Mouse (Mus musculus): Measurements from ENCODE around the gene Rai1. TPM values are rescaled to one million over a fixed set of nuclear protein-coding genes. Genes with fewer than 3 reads are reported as not detected.

Gene Rai1
- total RNA-seq, 2 experiments from 2014 or later, result 44.6 to 45.7 TPM

- intact Hi-C loops (cut with DNase I), result no loop called here
- no peak for DNase-seq
These were observed 15.9 kb downstream of the Rai1 start for GRCm38 (mm10) chr11:60120586-60121262.

GRCm38 (mm10) chr11:60122611-60123010 is 17.8 kb downstream of the Rai1 start:
- DNase-seq, result no peak
- intact Hi-C loops (cut with DNase I), result no loop called here

- intact Hi-C loops (cut with DNase I), result no loop called here
- no peak for DNase-seq
These were observed 22.2 kb downstream of the Rai1 start for GRCm38 (mm10) chr11:60127048-60127447.

DNA sequence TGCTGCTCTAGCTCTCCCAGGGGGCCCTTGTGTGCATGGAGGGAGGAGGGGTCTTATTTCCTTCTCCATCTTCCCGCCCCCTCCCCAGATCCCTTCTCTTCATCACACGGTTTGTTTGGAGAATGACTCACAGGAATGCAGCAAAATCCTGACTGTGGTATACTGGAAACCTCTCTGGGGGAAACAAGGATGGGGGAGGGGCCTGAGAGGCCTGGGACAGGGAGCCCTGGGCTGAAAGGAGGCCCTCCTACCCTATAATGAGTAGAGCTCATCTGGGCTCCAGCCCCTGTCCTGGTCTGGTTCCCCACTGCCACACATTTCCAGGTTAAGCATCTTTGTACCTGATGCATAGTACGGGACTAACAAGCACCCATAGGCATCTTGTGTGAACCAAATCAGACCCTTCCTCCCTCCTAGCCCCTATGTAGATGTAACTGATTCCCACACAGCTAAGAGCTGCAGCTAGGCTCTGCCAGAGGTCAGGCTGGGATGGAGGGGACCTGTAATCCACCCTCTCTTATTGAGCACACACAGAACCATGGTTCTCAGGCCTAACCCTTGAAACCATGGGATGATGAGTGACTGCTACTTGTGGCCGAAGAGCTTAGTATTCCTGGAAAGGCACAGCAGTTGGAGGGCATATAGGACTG is 23.2 kb downstream of the Rai1 start:
- DNase-seq, result no peak
- intact Hi-C loops (cut with DNase I), result no loop called here

GRCm38 (mm10) chr11:60130516-60130915 is 25.7 kb downstream of the Rai1 start:
- no peak for DNase-seq
- intact Hi-C loops (cut with DNase I), result no loop called here

DNA sequence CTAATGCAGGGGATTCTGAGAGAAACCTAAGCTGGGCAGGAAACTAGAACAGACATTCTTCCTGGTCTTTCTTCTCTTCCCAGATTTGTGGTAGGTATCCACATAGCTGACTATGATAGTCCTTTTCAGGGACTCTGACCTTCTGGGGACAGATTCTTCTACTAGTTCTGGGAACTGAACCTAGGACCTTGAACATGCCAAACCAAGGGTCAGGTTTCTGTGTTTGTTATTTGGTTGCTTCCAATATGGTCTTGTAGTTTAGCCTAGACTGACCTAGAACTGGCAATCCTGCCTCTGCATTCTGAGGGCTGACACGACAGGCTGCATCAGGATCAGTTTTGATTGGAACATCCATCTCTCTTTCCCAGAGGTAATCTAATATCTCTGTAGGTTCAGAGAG is 27.2 kb downstream of the Rai1 start:
- DNase-seq, result no peak
- intact Hi-C loops (cut with DNase I), result no loop called here

DNA sequence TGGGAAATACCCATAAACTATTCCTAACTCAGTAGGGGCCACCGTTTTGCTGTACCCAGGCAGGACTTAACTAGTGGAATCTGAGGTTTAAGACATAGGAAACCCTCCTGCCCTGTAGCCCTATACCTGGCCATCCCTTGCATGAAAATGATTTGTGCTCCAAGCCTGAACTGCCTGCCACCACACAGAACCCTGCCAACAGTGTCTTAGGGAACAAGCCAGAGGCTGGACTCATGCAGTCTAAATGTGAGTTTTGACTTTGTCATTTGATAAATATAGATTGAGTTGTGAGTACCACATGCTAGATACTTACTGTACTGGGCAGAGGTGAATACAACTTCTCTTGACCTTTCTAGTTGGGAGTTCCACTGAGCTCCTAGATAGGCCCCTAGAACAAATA is 31.7 kb downstream of the Rai1 start:
- peak; percentile 34 to 64 for DNase-seq
- intact Hi-C loops (cut with DNase I), result no loop called here

GRCm38 (mm10) chr11:60137170-60137569 is 32.4 kb downstream of the Rai1 start:
- intact Hi-C loops (cut with DNase I), result no loop called here
- DNase-seq, result no peak

GRCm38 (mm10) chr11:60139141-60139733 is 34.4 kb downstream of the Rai1 start:
- intact Hi-C loops (cut with DNase I), result loop anchor here (2.0 kb wide), 1 partner anchor 34 kb away; no protein-coding TSS in a partner anchor
- peak in 1 of 2 experiments; percentile 48 for DNase-seq

GRCm38 (mm10) chr11:60139734-60140371 is 35.0 kb downstream of the Rai1 start:
- DNase-seq, result peak; percentile 66 to 73
- intact Hi-C loops (cut with DNase I), result loop anchor here (2.0 to 5.0 kb wide), 2 partner anchors 33 kb away; partner anchors contain the start of gene Rai1

DNA sequence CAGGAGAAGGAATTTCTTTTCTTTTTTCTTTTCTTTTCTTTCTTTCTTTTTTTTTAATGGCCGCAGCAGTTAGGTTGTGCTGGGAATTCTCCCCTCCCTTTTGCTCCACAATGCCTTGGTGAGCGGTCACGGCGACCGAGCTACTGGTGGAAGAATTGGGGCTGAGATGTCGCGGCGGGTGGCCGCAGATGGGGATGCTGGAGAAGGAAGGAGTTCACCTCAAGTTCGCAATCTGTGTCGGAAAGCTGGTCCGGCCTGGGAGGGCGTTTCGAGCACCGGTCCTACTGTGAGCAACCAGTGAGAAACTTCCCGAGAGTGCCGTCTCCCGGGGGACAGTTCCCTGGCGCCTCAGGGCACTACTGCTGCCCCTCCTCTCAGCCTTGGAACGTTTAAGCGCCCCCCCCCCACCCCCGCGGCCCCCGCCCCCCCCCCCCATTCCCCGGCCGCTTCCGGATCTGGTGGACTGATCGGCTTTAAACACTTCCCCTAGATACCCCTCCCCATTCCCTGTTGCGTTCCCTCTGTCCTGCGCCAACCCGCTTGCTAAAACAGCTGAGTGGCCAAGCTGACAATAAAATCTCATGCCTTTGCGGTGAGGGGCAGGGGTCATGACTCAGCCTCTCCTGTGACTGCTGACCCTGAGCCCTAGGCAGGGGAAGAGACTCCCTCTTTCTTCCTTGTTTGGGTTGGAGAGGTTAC is 35.9 kb downstream of the Rai1 start:
- intact Hi-C loops (cut with DNase I), result loop anchor here (5.0 kb wide), 1 partner anchor 33 kb away; the partner anchor contains the start of gene Rai1
- DNase-seq, result no peak

DNA sequence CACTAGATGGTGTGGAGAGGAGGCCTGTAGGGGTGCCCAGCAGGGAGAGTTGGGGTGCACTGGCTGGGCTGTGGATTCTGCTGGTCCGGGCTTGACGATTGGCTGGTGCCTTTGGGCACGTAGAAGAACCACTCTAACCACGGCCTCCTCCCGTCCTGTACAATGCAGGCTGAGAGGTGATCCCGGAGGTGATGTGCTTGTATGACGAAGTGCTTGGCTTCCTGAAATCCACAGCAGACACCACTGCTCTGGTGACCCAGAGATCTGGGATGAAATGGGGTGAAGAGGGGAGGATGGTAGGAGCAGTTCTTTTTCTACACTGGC is 36.4 kb downstream of the Rai1 start:
- intact Hi-C loops (cut with DNase I), result loop anchor here (5.0 kb wide), 1 partner anchor 34 kb away; the partner anchor contains the start of gene Rai1
- no peak for DNase-seq

DNA sequence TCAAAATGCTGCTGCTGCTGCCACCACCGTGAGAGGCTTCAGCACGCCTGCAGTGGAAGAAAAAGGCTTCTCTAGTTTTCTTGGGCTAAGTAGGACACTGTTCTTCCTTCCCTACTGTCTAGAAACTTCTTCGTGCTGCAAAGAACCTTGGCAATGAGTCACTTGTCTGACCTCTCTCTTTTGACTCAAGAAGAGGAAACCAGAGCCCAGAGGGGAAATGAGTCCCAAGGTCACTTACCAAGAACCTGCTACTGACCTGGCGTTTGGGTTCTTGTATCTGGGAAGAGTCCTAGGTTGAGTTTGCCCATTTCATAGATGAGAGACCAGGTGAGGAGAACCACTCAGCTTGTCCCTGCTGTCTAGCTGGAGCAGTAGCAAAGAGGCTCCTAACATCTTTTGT is 38.3 kb downstream of the Rai1 start:
- no peak for DNase-seq
- intact Hi-C loops (cut with DNase I), result loop anchor here (5.0 kb wide), 1 partner anchor 36 kb away; the partner anchor contains the start of gene Rai1

GRCm38 (mm10) chr11:60146170-60146569 is 41.4 kb downstream of the Rai1 start:
- no peak for DNase-seq
- intact Hi-C loops (cut with DNase I), result no loop called here

DNA sequence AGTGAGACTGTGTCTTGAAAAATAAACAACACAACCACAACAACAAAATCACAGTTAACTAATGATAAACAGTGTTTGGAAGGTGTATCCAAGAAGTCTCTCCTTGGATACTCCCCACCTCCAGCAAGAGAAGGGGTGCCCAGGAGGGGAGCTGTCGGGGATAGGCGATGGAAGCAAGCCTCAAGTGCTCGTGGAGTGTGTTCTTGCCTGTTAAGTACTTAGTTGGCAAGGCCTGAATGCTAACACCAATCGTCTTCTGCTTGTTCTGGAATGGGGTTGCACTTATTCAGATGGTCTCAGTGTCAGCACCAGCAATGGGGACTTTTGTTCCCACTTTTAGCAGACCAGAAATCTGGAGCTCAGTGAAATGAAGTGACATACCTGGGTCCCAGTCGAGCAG is 43.8 kb downstream of the Rai1 start:
- intact Hi-C loops (cut with DNase I), result no loop called here
- no peak for DNase-seq

- DNase-seq, result no peak
- intact Hi-C loops (cut with DNase I), result no loop called here
These were observed 44.3 kb downstream of the Rai1 start for GRCm38 (mm10) chr11:60149086-60149485.

DNA sequence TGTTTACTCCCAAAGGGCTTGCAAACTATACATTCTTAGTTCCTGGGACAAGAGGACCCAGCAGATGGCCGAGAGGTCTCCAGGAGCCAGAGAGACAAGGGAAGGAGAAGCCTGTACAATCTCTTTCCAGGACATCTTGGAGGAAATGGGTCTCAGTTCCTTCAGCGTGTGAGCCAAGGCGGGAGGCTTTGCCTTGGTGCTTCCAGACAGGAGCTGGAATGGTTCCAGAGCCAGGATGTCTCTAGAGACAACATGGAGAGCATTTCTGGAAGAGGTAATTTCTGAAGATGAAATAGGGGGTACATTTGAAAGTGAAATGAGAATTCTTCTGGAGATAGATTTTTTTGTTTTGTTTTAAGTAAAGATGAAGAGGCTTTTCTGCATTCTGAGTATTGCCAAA is 45.9 kb downstream of the Rai1 start:
- intact Hi-C loops (cut with DNase I), result no loop called here
- DNase-seq, result no peak

DNA sequence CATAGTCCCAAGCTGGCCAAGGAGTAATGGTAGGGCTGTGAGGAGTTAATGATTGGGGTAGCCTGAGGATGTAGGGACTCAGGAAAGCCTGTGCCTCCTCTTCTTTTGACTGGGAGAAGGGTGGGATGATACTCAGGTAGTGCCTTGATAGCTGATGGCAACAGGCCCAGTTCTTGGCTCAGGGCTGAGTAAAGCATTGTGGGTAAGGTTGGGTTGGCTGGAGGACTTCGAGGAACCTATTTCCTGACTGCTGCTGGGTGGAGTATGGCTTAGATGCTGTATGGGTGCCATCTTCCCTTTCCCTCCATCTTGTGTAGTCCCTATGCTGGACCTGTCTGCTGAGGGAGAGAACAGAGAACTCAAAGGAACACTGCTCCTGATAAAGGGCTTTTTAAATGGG is 47.5 kb downstream of the Rai1 start:
- intact Hi-C loops (cut with DNase I), result no loop called here
- no peak for DNase-seq

DNA sequence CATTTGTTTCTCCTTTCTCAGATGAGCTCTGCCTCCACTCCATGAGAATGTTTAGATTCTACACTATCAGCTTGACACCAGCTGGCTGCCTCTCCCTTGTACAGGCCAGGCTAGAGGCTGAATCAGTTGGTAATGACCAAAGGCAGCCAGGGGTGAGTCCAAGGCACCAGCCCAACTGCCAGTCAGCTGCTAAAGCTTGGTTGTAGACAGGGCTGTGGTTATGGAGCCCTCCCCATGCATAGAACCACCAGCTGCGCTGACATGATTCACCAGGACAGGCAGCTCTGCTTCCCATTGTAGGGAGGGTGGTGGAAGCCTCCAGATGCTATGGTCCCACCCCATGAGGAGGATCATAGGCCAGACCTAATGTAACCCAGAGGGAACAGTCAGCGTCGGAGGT is 49.1 kb downstream of the Rai1 start:
- DNase-seq, result no peak
- intact Hi-C loops (cut with DNase I), result no loop called here

GRCm38 (mm10) chr11:60155690-60156089 is 50.9 kb downstream of the Rai1 start:
- no peak for DNase-seq
- intact Hi-C loops (cut with DNase I), result no loop called here

DNA sequence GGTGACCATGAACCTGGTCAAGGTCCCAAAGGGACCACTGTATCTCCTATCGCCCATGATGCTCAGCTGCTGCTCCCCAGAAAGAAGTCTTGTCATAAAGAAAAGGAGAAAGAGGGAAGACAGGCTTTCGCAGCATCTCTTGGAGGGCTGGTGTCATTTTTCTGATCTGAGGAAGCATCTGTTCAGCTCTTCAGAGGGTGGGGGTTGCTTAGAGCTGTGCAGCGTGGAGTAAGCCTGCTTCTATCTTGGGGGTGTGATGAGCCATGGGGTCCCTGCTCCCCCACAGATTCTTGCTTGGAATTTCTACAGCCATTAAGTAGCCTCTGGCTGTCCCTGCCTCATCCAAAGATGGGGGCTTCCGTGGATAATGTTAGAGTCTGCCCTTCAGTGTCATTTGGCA is 53.5 kb downstream of the Rai1 start:
- intact Hi-C loops (cut with DNase I), result no loop called here
- no peak for DNase-seq

Data from heart, postnatal 10 days (tissue).